Mouse (Mus musculus): ENCODE results near the gene Stk17b. TPM values are rescaled to one million over a fixed set of nuclear protein-coding genes. Genes with fewer than 3 reads are reported as not detected.

The Stk17b gene
- polyA plus RNA-seq (2016; fragmentation: Nextera tagmentation; extraction: Ambion mirVana) = 8.7 and 10.4 TPM in 2 replicates

DNA sequence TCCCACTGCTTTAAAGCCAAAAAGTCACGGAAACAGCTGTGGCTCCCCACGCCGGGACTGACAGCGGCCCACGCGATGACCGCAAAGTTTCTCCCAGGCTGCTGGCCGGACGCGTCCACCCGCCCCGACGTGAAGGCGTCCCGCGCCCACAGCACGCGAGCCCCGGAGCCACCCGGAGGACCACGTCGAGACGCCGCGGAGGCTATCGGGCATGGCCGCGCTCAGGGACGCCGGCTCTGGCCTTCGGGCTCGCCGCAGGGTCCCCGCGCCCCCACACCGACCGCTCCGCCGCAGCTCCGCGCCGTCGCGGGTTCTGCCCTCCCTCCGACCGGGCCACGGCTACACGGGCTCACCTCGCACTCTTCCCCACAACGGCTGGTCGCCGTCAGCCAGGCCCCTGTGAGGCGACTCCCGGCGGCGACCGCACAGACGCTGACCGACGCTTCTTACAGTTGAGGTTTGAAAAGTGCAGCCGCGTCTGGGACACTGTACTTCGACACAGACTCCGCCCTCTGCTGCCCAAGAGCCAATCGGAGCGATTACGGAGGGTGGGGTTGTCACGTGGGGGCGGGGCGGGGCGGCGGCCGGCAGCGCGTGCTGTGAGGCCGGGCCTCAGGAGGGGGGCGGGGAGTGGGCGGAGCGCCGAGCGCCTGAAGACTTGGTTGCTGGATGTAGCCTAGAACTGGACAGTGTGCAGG, at the start of gene Stk17b:
TSS of gene Stk17b (minus strand) at position 504 of the 698 bp plus-strand sequence.
- peak; percentile 99 for ATAC-seq (ENCODE audit: low FRiP score, low read depth)
- peak within 1 kb of the TSS; percentile 52 for H3K27ac ChIP-seq (replicated peaks)

DNA sequence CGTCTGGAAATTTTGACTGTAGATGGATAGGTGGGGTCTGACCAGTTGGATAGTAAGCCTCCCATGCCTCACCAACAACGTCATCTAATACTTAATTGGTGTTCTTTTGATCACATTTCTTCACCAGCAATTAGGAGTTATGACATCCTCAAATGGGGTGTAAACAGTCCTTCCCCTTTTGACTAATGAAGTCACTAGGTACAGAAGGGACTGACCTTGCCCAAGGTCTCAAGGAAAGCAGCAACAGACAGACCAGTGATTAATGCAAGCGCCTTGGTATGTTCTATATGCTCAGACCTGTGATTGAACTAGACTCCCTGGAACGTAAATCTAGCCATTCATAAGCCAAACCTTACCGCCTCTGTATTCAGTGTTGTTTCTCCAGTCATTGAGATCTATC, 45.3 kb upstream of the Stk17b start:
- no peak overlapping the region for H3K4me2 ChIP-seq (replicated peaks)
- WGBS = 91% methylated on average over 5 of the region's 5 CpGs
- ATAC-seq (ENCODE audit: low FRiP score, low read depth) = no peak
- H3K9me3 ChIP-seq = no peaks in the 10 kb centered on the region
- no peaks in the 10 kb centered on the region for H3K4me1 ChIP-seq
- no peak overlapping the region for H3K27ac ChIP-seq (replicated peaks)
- H3K27me3 ChIP-seq = peaks cover 4% of the 10 kb centered on the region; the same call in 1 of the 2 replicates
- no peaks in the 10 kb centered on the region for H3K36me3 ChIP-seq
- no peak overlapping the region for H3K9ac ChIP-seq (replicated peaks)
- no peak overlapping the region for H3K4me3 ChIP-seq

More for the DNA sequence above, at the start of gene Stk17b:
- peak within 1 kb of the TSS; percentile 83 for H3K4me3 ChIP-seq
- H3K4me1 ChIP-seq = peaks cover 4% of the 10 kb centered on the region; the same call in 1 of the 2 replicates
- H3K36me3 ChIP-seq = no peaks in the 10 kb centered on the region
- H3K9ac ChIP-seq (replicated peaks) = peak within 1 kb of the TSS; percentile 70
- no peaks in the 10 kb centered on the region; the same call in 1 of the 2 replicates for H3K27me3 ChIP-seq
- H3K9me3 ChIP-seq = no peaks in the 10 kb centered on the region
- peak within 1 kb of the TSS; percentile 70 for H3K4me2 ChIP-seq (replicated peaks)
- WGBS = under 1% methylated on average over 70 of the region's 81 CpGs

DNA sequence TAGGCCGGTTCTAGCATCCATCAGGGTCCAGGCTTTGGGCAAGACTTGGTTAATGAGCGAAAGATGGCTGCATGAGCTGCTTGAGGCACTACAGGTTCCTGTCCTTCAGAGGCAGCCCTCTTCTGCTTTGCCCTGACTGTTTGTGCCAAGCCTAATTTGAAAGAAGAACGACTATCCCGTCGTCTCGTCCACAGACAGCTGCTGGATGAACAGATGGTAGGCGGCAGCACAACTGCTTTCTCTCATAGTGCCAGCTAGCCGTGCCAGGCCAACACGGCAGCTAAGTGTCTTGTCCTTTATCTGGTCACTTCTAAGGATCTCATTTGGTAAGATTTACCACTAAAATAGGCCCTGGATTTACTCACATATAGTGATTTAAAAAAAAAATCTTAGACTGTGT, 44.1 kb upstream of the Stk17b start:
- H3K4me2 ChIP-seq (replicated peaks) = no peak overlapping the region
- H3K36me3 ChIP-seq = no peaks in the 10 kb centered on the region
- H3K4me1 ChIP-seq = peaks cover 3% of the 10 kb centered on the region
- ATAC-seq (ENCODE audit: low FRiP score, low read depth) = no peak
- 92% methylated on average over 9 of the region's 9 CpGs for WGBS
- H3K27me3 ChIP-seq = peaks cover 9% of the 10 kb centered on the region; the same call in 1 of the 2 replicates
- H3K9me3 ChIP-seq = no peaks in the 10 kb centered on the region
- H3K4me3 ChIP-seq = no peak overlapping the region
- H3K27ac ChIP-seq (replicated peaks) = no peak overlapping the region
- no peak overlapping the region for H3K9ac ChIP-seq (replicated peaks)

DNA sequence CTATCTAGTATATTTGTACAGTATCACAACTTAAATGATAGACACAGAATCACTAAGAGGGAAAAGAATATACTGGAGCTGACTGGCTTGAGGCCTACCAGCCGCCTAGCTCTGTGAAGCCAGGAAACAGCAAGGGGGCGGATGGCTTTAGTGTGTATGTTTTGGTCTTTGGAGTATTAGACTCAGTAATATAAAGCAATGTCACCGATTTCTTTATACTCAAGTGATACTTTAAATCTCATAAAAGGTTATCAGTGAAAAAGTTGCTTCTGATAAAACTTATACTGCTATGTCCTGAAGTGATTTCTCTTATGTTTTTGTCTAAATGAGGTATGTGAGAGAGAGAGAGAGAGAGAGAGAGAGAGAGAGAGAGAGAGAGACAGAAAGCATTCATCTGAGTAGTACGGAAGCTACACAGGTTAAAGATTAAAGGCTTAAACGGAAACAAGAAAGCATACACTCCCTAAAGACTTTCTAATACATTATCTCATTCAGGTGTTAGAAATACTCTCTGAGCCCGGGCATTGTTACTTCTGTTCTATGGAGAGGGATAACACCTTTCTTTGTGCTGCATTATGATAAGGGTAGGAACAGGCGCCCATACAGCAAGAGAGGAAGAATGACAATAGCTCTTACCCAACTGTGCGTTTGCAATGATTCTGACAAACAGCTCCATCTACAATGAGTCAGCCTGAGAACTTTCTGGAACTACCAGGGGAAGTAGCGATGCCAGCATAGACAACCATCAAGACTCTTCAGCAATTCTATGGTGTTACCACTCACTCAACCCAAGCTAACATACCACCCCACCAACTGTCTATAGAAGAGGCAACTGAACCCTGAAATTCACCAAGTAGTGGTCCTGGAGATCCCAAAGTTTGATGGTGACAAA, 39.7 kb upstream of the Stk17b start:
- H3K9ac ChIP-seq (replicated peaks) = no peak overlapping the region
- H3K27ac ChIP-seq (replicated peaks) = no peak overlapping the region
- H3K27me3 ChIP-seq = peaks cover 14% of the 10 kb centered on the region
- H3K4me2 ChIP-seq (replicated peaks) = no peak overlapping the region
- H3K4me3 ChIP-seq = no peak overlapping the region
- H3K4me1 ChIP-seq = peaks cover 13% of the 10 kb centered on the region
- no peaks in the 10 kb centered on the region for H3K9me3 ChIP-seq
- no peaks in the 10 kb centered on the region for H3K36me3 ChIP-seq
- WGBS = 72% methylated on average over 9 of the region's 9 CpGs
- ATAC-seq (ENCODE audit: low FRiP score, low read depth) = no peak

DNA sequence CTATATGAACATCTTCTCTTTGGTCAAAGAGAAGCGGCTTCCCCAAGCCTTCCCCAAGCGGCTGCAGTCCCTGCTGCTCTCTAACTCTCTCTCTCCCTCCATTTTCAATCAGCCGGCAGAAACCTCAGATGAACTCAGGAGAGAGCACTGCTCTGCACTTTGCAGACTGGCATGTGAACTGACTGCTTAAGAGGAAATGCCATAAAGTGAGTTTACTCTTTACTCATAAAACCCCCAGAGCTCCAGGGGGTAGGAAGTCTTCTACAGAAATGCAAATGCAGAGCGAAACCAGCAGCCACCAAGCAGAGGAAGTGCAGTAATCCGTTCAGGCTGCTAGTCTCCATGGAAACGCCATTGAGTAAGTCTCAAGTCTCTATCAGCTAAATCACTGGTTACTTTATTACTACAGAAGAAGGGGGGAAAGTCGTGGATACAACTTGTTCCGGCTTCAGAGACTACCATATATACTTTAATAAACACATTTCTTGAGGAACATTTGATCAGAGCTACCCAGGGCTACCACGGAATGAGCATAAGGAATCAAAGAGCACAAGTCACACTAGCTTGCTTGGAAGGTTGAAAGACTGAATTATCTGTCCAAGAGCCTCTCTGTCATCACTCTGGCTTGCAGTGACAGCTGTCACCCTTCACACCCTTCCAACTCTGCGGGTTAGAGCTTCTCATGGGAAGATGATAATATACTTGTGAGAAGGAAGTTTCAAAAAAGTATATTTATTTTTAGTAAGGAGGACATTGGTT, 38.8 kb upstream of the Stk17b start:
- WGBS = 3% methylated on average over 10 of the region's 10 CpGs
- Histone ChIP-seq H3K9me3 (no peaks in the 10 kb centered on the region), H3K27me3 (peaks cover 14% of the 10 kb centered on the region), H3K4me1 (peaks cover 13% of the 10 kb centered on the region), H3K9ac (replicated peaks) (no peak overlapping the region), H3K4me2 (replicated peaks) (peak overlapping the region; percentile 44), H3K27ac (replicated peaks) (no peak overlapping the region), H3K36me3 (no peaks in the 10 kb centered on the region), H3K4me3 (peak overlapping the region; percentile 10; the same call in 1 of the 2 replicates)
- ATAC-seq (ENCODE audit: low FRiP score, low read depth) = peak; percentile 91

DNA sequence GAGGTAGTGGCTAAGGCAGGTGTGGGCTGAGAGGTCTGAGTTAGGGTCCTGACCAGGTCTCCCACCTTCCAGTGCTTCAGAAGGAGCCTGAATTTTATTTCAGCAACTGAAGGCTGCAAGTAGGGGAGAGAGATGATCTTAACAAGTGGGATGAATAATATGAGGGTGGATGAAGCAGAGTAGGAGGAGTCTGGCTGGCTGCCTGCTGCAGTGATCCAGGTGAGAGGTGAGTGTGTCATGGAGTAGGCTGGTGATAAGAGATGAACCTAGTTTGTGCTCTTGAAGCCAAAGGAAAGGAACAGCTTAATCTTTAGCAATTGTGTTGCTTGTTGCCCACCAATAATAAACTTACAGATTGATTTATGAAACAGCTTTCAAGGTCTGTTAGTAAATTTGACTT, 37.0 kb upstream of the Stk17b start:
- Histone ChIP-seq H3K36me3 (no peaks in the 10 kb centered on the region), H3K27me3 (peaks cover 14% of the 10 kb centered on the region), H3K4me3 (no peak overlapping the region), H3K4me2 (replicated peaks) (no peak overlapping the region), H3K4me1 (peaks cover 13% of the 10 kb centered on the region), H3K27ac (replicated peaks) (no peak overlapping the region), H3K9me3 (no peaks in the 10 kb centered on the region), H3K9ac (replicated peaks) (no peak overlapping the region)
- no peak for ATAC-seq (ENCODE audit: low FRiP score, low read depth)

DNA sequence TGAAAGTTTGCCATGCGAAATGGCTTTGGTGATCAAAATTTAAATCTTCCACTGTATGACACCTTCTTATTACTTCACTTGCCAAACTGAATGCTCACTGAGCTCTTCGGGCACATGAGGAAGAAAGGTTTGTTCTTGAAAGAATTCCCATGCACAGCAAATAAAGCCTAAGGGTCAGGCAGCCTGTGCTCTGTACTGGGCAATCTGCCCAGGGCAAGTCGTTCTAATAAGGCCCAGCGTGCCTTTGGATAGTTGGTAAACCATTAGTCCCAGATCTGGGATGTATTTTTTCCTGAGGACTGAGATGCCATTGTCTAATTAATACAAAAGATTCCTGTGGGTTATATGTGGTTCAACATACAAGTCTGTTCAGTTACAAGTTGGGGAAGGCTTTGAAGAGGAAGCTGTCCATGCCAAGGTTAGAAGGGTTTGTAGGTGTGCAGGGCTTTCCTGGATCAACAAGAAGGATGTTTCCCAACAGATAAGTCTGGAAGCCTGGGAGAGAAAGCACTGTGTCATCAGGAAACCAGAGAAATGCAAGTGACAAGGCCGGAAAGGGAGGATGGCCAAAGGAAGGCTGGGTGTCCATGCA, 35.1 kb upstream of the Stk17b start:
- WGBS = 81% methylated on average over 5 of the region's 5 CpGs
- Histone ChIP-seq H3K4me2 (replicated peaks) (no peak overlapping the region), H3K4me1 (peaks cover 13% of the 10 kb centered on the region), H3K27me3 (peaks cover 8% of the 10 kb centered on the region), H3K9ac (replicated peaks) (no peak overlapping the region), H3K36me3 (no peaks in the 10 kb centered on the region), H3K27ac (replicated peaks) (no peak overlapping the region), H3K9me3 (no peaks in the 10 kb centered on the region), H3K4me3 (no peak overlapping the region)
- ATAC-seq (ENCODE audit: low FRiP score, low read depth) = no peak

DNA sequence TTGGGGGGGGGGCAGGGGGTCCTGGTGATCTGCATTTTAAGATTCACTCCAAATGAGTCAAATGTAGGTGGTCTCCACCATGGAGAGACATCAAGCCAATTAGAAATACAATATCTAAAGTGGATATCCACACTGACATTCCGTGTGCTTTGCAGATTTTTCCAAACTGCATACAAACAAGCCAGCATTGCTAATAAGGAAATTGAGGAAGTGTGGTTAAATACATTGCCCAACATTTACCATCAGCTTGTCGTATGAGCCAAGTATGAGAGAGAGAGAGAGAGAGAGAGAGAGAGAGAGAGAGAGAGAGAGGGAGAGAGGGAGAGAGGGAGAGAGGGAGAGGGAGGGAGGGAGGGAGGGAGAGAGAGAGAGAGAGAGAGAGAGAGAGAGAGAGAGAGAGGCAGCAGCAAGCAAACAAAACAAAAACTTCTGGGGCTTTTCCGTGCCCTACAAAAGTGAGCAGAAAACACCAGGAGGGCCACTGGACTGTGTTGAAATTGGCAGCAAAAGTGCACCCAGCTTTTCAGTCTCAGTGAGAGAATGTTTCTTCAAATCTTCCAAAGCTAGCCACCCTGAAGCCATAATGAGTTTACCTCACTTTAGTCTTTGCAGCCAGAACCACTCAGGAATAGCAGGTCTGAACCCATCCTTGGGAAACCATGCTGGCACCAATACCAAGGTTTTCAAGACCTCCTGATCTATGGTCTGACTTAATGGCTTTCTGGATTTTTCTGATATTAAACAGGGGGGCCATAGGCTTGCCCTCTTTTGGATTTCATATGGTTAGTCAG, 33.2 kb upstream of the Stk17b start:
- no peak overlapping the region for H3K27ac ChIP-seq (replicated peaks)
- peaks cover 5% of the 10 kb centered on the region for H3K27me3 ChIP-seq
- no peak overlapping the region for H3K9ac ChIP-seq (replicated peaks)
- no peak overlapping the region for H3K4me3 ChIP-seq
- H3K4me1 ChIP-seq = peaks cover 4% of the 10 kb centered on the region; the same call in 1 of the 2 replicates
- WGBS = 59% methylated on average over 3 of the region's 3 CpGs
- no peaks in the 10 kb centered on the region for H3K9me3 ChIP-seq
- H3K36me3 ChIP-seq = no peaks in the 10 kb centered on the region
- ATAC-seq (ENCODE audit: low FRiP score, low read depth) = no peak
- no peak overlapping the region for H3K4me2 ChIP-seq (replicated peaks)

DNA sequence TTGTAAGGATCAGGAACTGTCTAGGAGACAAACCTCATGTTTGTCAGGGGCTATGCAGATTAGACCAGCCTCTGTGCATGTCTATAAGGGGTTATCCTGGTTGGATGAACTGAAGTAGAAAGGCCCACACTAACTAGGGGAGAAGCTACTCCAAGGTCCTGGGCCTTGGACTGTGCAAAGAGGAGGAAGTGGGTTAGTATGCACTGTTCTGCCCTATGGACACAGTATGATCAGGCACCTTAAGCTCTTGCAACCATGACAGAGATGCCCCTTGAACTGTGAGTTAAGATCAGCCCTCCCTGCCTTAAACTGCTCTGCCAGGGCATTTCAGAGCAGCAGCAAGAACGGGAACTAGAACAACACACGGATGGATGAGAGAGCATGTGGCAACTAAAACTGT, 31.3 kb upstream of the Stk17b start:
- H3K9me3 ChIP-seq = no peaks in the 10 kb centered on the region
- WGBS = 76% methylated on average over 2 of the region's 2 CpGs

DNA sequence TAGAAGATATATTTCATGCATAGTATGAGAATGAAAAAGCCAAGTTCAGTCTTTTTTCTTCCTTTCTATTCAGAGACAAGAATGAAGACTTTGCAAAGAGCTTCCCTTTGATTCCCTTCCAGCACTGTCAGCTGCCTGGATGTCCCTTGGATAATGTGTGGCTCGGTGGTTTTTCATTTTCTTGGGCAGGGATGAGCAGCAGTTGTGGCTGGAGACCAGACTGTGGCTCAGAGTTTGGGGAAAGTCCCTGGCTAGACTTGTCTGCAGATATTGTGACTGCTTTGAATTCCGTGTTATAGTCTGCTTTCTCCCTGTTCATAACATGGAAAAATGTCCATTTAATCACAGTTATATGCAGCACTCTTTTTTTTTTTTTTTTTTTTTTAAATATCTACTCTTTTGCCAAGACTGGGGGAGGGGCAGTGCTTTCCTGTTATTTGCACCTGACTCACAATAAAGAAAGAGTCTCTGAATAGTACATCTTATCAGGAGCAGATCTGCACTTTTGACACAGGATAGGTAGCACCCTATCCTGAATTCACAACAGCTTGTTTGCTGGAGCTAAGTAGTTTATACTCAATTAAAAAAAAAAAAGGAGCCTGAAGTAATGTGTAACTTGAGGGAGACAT, 29.2 kb upstream of the Stk17b start:
- no peaks in the 10 kb centered on the region for H3K4me1 ChIP-seq
- H3K9ac ChIP-seq (replicated peaks) = no peak overlapping the region
- no peaks in the 10 kb centered on the region for H3K36me3 ChIP-seq
- H3K9me3 ChIP-seq = no peaks in the 10 kb centered on the region
- H3K27me3 ChIP-seq = no peaks in the 10 kb centered on the region
- ATAC-seq (ENCODE audit: low FRiP score, low read depth) = no peak
- 69% methylated on average over 2 of the region's 2 CpGs for WGBS
- H3K27ac ChIP-seq (replicated peaks) = no peak overlapping the region
- no peak overlapping the region for H3K4me2 ChIP-seq (replicated peaks)
- no peak overlapping the region for H3K4me3 ChIP-seq

More for the DNA sequence above, 31.3 kb upstream of the Stk17b start:
- H3K4me1 ChIP-seq = no peaks in the 10 kb centered on the region
- no peak overlapping the region for H3K4me2 ChIP-seq (replicated peaks)
- H3K4me3 ChIP-seq = no peak overlapping the region
- ATAC-seq (ENCODE audit: low FRiP score, low read depth) = no peak
- H3K27me3 ChIP-seq = no peaks in the 10 kb centered on the region
- no peaks in the 10 kb centered on the region for H3K36me3 ChIP-seq
- H3K9ac ChIP-seq (replicated peaks) = no peak overlapping the region
- no peak overlapping the region for H3K27ac ChIP-seq (replicated peaks)
